Mouse (Mus musculus): ENCODE data around the gene Cend1.

Cend1 gene

DNA sequence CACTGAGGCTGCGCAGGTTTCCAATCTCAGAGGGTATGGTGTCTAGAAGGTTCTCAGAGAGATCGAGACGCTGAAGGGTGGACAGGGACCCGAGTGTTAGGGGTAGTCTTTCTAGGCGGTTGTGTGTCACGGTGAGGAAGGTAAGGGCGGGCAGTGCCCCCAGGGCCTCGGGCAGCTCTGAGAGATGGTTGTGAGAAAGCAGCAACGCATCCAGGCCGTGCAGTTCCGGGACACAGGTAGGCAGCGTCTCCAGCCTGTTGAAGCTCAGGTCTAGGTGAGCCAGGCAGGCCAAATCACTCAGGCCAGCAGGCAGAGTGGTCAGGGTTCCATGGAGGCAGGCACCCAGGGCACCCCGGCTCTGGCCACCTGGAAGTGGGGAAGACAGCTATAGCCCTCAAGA lies 12.9 kb upstream of the Cend1 start:
- no peak for DNase-seq

DNA sequence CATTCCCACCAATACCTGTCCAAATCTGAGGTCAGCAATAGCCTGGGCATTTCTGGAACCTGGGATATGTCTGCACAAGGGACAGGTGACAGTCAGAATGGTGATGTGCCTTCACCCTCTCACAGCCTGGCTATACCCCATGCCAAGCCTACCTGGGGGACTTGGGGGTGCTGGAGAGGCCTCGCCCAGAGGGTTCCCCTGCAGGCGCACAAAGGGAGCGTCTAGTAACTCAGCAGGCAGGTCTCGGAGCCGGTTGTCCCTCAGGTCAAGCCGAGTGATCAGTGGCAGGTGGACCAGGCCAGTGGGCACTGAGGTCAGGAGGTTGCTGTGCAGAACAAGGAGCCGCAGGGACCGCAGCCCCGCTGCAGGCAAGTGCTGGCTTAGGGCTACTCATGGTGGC lies 12.2 kb upstream of the Cend1 start:
- no peak for DNase-seq

DNA sequence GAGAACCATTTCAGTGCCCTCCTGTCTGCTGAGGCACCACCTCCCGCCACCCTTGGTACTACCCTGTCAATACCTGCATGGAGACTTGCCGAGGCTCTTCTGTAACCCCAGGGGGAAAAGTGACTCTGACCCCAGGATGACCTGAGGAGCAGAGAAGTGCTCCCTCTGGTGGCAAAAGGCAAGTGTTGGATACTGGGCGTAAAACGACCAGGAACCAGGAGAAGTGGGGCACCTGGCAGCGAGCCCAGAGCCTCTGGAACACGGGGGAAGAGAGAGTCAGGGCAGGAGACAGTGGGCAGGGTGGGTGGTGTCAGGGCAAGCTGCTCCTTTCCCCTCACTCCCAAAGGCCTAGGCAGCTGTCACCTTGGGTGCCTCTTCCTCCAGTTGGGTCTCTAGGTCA lies 11.3 kb upstream of the Cend1 start:
- DNase-seq, result peak; percentile 76

DNA sequence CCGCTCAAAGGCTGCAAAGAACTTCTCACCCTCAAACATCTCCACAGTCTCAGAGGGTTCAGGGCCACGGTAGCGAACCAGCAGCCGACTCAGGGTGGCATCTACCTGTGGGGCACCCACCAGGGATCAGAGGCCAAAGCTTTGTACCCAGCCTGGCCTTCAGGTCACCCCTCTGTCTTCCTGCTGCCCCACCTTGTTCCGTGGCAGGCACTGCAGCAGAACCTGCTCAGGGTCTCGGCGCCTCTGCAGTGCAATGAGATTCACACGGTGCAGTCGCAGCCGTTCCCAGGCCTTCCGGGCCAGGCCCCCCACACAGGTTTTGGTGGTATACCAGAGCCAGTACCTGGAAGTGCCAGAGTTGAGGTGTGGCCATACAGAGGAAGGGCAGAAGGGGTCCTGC lies 10.5 kb upstream of the Cend1 start:
- no peak for DNase-seq

DNA sequence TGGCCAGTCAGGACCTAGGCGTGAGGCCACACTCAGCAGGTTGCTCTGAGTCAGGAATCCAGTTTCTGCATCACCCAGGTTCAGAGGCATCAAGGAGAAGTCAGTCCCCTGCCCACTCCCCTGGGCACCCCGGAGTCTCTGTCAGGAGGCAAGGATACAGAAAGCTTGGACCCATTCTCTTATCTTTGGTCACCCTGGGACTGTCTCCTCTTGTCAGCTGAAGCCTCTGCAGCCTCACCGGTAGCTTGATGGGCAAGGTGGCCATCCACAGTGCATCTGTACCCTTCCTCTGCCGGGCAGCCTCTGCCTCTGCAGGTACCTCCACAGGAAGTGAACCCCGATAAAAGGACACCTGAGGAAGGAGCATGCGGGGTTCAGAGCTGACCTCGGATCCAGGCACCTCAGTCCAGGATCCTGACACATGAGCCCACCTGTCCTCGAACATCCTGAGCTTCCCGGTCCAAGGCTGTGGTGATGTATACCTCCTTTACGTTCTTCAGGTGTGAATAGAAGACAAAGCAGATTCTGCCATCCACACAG lies 9.9 kb upstream of the Cend1 start:
- no peak for DNase-seq

DNA sequence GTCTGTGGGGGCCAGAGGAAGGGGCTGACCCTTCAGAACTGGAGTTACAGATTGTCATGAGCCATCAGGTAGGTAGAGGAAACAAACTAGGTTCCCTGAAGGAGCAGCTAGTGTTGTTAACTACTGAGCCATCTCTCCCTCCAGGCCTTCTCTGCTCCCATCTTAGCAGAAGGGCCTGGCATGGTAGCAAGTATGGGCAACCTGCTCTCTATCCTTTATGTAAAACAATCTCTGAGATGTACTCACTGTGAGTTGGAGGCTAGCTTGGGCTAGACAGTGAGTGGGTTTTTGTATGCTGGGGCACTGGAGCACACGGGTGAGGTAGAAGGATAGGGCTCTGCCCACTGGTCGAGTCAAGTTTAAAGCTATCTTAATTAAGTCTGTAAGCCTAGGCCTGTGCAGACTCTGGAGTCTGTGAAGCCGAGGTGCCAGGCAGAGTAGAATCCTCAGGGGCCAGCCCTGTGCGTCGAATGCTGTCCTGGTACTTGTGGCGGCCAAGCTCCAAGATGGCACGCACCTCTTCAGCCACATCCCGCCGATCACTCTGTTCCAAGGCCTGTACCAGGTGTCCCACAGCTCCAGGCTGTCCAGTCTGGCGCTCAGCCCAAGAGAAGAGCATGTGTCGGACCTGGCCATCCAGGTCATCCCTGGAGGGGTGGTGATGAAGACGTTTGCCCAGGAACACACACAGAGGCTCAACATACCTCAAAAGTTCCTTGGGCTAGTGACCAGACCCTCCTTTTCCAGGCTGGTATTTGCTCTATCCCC lies 9.1 kb upstream of the Cend1 start:
- DNase-seq, result no peak

DNA sequence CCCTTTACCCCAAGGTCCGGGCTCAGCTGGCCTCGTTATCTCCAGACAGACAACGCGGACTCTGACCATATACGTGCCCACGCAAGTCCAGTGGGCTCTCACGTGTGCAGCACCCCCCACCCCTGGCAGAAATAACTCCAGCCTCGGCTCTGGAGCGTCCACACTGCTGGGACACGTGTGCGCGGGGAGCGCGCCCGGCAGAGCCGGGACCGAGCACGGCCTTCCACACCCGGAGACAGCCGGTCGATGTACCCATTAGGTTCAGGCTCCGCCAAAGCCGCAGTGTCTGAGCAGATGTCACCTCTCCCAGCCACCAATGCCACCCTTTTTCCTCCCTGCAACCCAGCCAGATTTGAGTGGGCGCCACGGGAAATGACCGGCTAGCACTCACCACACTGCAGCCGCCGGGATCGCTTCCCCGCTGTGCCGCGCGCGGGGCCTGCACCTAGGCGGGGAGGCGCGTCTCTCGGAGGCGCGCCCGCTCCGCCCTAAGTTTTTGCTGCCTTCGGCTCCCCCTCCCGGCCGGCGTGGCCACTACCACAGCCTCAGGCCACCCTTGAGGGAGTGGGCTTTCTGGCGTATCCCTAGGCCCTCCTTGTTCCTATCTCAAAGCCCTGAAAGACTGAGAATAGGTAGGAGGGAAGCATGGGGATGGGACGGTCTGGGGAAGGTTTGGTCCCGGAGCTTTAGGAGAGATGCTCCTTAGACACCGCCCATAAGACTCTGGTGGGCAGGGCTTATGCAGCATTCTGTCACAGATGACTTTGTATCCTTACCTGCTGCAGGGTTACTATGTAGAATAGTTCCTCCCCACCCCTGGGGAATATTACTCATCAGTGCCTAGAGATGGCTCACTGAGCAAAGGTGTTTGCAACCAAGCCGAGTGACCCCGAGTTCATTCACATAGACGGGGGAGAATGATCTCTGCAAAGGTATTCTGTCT lies 8.2 kb upstream of the Cend1 start, which contains the start of gene Slc25a22:
TSS of gene Slc25a22 (minus strand) at position 715 of the 943 bp plus-strand sequence.
- peak; percentile 82 for DNase-seq

DNA sequence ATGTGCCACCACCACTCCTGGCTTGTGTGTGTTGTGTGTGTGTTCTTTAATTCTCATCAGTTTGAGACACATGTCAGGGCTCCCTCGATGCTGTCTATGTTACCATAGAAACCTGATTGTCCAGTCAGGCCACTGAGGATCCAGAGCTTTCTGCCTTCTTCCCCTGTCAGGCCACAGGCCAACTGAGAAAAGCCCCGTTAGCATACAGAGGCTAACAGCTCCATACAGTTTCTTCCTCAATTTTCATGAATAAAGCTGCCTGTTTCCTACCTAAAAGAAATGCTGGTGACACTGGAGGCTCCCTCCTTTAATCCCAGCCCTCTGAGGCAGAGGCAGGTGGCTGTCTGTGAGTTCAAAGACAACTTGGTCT lies 7.2 kb upstream of the Cend1 start:
- DNase-seq, result no peak

DNA sequence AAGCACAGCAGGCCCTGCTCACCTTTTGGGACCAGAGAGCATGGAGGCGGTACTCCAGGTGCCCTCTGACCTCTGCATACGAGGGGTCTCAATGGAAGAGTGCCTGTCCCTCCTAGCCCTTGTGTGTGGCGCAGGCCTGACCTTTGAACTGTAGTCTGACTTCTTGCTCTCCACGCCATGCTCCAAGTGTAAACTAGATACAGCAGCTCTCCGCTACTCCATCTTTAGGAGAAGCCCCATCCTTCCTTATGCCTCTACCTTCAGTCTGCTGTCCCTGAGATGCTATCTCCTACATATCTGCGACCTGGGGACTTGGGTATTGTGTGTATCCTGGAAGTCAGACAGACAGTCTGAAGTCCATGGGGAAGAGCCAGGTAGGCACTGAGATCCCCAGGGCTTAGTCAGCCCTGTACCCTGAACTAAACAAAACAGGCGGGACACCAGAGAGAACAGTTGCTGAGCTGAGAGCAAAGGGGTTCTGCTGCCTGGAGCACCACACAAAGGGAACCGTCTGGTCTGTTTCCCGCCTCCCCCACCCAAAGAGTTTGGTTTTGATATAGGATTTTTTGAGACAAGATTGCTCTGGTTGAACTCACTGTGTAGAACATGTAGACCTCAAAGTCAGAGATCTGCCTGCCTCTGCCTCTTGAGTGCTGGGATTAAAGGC lies 6.7 kb upstream of the Cend1 start:
- DNase-seq, result no peak

DNA sequence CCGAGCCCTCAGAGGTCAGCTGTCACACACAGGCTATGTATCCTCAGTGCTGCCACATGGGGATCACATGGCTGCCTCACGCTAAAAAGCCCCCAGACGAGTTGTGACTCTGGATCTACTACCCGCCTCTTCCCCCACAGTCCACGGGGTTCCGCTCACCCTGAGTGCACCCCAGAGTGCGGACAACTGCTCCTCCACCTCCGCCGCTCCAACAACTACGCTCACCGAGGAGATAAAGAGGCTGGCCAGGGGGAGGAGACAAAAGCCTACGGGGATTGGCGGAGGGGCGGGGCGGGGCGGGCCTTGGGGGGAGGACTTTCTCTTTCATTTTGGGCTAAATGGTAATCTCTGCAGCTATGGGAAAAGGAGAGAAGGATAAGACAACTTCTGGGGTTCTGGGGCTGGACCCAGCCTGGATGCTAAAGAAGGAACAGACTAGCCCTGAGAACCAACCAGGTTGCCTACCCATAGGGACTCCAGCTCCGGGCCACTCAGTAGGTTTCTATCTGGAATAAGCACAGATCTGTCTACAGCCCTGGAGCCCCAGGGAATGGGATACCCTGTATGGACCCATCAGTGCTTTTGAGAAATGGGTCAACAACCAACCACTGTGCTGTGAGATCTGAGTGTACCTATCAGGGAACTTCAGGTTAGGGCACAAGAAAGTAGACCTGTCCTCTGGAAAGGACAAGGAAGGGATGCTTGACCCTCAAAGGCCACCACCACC lies 6.0 kb upstream of the Cend1 start:
- peak; percentile 61 for DNase-seq

DNA sequence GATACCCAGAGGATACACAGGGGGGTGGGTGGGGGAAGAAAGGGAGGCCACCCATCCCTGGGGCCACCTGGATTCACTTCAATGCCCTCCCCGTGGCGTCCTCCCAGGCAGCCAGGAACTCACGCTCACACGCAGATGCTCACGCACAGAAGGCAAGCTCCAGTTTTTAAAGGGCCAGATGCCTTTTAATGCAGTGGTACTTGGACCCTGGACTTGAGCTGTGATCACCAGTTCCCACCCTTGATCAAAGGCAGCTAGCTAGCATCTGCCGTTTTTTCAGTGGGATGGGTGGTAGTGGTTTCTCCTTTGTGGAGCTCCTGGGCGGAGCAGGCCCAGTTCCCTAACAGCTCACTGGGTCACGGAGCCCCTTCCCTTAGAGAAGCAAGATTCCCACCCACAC lies 5.2 kb upstream of the Cend1 start:
- DNase-seq, result no peak

DNA sequence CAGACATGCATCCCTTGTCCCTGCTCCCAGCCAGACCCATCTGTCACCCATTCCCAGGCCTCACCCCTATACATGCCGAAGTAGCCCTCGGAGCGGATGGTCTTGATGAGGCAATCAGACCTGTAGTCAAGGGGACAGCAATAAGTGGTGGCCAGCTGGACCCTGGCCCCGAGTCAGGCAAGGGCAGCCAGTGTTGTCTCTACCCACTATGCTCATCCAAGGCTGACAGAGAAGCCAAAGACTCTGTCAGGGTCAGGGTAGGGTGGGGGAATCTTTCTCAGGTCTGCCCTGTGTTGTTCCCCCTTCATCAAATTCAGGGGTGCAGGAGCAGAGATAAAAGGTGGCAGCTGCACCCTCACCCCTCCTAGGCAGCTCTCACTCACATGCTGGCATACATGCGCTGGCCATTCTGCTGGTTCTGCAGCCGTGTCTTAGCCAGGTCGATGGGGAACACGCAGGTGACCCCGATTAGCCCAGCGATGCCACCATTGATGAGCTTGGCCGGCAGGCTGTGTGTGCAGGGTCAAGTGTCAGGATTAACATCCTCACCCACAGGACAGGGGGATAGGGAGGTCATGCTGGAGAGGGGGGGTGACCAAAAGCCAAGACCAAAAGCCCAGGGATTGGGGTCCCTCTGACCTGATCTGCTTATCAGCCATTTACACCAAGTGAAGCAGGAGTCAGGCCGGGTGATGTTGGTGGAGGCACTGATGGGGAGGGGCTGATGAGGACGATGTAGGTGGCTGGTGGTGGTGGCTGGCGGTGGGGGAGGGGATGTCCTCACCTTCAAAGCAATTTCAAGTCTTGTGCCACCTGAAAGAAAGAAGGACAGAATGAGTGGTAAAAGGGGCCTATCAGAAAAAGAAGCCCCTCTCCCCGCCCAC lies 4.5 kb upstream of the Cend1 start:
- no peak for DNase-seq

DNA sequence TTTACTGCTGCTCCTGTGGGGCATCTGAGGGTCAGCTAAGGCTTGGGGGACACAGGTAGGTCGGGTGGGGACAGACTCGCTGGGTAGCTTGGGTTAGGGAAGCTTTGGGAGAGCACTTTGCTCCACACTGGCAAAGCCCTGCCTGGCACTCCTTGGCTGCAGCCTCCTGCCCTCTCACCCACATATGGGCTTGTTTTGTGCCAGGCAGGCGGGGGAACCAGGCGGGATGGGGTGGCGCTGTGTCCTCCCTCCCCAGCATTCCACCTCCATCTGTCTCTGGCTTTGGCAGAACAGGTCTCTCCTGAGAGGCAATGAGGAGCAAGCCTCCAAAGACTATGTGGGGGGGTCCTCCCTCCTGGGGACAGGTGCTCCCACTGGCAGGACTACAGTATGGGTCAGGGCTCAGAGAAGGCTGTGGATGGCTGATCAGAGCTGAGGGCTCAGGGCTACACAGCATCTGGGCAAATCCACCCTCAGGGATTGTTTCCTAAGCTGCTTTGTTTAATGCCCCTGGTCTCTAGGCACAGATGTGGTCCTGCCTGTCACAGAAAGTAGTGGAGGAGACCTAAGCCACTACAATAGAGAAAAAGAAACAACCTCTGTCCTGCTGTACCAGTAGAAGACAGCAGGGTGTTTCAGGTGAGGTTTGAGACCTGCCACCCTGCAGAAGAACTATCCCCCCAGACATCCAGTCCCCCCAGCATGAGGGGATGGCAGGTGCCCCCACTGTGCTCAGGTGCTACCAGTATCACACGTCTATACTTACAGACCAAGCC lies 3.6 kb upstream of the Cend1 start:
- DNase-seq, result no peak

DNA sequence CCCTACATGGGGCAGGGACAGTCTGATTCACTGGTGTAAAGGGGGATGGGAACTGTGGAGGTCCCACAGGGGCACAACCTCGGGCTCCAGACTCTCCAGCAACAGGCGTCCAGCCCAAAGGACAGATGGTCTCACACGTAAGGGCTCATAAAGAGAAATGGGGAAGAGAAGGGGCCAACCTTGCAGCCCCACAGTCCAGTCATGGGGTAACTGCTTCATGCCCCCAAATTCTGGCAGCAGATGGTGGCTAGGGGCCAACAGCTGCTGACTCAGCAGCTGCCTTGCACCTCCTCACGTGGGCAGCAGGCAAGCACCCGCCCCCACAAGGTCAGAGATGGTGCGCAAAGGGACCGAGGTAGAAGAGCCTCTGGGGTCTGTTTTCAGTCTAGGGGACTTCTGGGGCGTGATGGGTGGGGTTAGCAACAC lies 2.9 kb upstream of the Cend1 start:
- DNase-seq, result no peak

DNA sequence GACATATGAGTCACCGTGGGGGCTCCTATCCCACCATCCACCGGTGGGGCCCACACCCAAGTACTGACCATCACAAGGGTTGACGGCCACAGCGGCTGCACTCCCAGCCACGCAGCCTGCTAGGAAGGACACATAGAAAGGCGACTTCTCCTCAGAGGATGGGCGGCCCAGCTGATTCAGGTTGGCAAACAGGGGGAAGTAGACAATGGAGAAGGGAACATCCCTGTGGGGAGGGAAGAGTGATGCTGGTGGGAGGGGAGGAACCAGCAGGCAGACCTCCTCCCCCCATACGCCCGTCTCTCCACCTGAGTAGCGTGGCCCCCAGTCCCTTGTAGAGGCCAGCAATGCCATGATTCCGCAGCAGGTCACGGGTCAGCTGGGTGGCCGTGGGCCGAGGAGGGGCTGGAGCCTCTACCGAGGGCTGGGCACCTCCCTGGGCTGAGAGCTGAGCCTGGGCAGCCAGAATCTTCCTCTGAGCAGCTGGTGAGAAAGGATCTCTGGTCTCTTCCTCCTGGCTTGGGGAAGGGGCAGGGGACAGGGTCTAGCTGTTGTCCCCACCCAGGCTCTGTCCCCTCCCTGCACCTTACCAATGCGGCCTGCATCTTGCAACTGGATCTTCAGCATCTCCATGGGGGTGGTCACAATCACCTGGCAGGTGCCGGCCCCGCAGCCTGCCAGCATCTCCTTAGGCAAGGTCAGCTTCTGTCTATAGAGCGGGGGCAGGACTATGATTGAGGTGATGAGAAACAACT lies 2.3 kb upstream of the Cend1 start:
- no peak for DNase-seq

DNA sequence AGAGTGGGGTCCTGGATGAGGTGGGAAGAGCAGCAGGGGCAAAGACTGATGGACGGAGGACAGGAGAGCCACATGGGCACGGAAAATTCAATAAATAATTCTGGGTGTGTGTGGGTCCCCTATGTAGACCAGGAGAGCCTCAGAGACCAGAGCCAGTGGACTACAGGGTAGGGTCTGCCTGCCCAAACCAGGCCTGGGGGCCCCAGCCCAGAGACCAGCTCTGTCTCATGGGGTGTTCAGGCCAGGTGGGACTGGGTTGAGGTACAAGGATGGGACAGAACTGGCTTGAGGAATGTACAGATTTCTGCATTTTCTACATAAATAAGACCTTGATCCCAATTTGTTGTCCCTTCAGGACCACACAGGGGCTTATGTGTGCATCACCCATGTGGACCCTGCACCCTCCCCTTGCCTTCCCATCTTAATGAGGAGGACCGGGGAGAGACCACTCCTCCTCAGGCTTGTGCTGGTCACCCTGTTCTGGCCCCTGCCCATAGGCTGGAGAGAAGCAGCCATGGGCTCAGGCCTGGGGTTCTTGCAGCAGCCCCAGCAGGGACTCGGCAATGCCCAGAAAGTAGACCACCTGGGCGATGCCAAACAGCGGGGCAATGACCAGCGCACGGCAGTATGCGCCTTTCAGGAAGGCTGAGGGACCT lies 1.4 kb upstream of the Cend1 start:
- no peak for DNase-seq

DNA sequence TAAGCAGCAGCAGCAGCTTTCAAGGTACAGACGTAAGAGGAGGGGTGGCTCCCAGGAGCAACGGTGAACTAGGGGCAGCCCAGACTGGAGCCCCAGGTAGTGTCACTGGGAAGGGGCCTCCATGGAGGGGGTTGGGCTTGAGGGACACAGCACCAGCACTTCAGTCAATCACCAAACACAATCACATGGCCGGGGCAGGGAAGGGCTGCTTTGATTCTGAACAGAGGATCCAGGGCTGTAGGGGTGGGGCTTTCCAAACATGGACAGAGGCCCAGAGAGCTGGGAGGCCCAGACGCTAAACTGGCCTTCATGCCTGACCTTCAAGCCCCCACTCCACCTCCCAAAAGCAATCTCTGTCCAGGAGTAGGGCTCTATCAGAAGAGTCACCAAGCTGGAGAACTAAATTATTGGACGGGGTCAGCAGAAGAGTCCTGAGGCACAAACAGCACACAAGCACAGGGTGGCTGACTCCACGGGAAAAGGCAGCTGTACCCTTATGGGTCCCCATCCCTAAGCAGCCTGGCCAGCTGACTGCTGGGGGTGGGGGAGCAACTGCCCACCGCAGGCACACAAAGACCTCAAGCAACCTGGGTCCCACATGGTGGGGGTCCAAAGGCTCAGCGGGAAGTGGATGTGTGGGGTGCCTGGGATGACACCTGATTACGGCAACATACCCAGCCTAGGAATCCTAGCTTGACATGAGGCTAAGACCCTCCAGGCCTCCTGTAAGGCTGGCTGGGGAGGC lies 721 bp upstream of the Cend1 start:
- DNase-seq, result no peak

DNA sequence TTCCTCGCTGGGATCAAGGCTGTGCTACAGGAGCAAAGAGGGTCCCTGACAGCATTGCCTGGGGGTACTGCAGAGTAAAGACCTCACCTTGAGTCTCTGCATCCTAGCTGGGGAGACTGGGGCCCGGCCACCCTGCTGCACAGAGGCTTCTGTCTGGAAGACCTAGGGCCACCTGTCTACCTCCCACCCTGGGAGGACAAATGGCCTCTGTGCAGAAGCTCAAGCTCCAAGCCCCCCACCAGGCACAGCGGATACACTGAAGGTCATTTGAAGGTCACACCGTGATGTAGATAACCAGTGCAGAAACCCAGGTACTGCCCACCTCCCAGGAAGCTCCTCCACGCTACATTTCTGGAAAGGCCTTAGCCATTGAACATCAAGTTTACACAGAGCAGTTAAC lies 590 bp downstream of the Cend1 start:
- DNase-seq, result no peak
